ENCODE assay signal across 10 mouse cellular contexts in the genomic region with DNA sequence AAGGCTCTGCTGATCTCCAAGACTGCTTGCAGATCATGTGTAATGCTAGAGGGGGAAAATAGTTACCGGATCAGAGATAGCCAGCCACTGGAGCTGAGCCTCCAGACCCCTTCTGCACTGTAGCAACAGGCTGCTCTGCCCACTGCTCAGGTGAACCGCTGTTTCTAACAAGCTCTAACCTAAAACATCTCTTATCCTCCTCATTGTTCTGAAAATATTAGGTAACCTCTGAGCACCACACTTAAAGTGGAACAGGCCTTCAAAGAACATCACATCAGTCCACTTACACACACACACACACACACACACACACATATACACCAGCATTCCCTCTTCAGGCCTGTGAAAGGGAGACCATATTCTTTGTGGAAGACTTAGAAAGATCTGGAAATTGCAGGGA. TPM values are rescaled to one million over a fixed set of nuclear protein-coding genes. Genes with fewer than 3 reads are reported as not detected.
DNase-seq lines count a peak whose midpoint lies in the region; ATAC-seq and TF ChIP-seq lines count a peak whose summit lies in the region.
"Had no signal": no experiment of that assay in that cellular context is flagged by ENCODE, and none has a peak within 500 bp of the region (broad histone marks: within the 10 kb centered on the region; RNA-seq: fewer than 3 reads in every experiment).

No protein-coding gene starts in this region.

- 89% methylated on average over 2 of the region's 2 CpGs for WGBS in midbrain, embryonic 11.5 days
- 73% methylated on average over 2 of the region's 2 CpGs for WGBS in midbrain, embryonic 15.5 days
- 67% methylated on average over 2 of the region's 2 CpGs for WGBS in liver, embryonic 16.5 days (ENCODE audit: insufficient replicate concordance)
- 88% methylated on average over 2 of the region's 2 CpGs for WGBS in kidney, embryonic 16.5 days

- no peak for TF ChIP-seq CTCF in embryonic fibroblast, embryonic 13.5 days (IDR thresholded peaks at IDR 0.05; ENCODE audit: borderline replicate concordance, insufficient read depth, low read length)

- no peak overlapping the region for H3K27ac ChIP-seq in midbrain, embryonic 11.5 days (ENCODE audit: low read depth, low read length)
- H3K27ac ChIP-seq in midbrain, embryonic 15.5 days = no peak overlapping the region
- H3K27ac ChIP-seq in embryonic fibroblast, embryonic 13.5 days (ENCODE audit: insufficient read depth, low read length) = peak overlapping the region; percentile 95
- 0 out of 2 replicates have a peak overlapping the region, but pooled peaks have one; percentile 22 for H3K27ac ChIP-seq in liver, embryonic 16.5 days (ENCODE audit: low read length)
- no peak overlapping the region for H3K27ac ChIP-seq in kidney, embryonic 16.5 days (ENCODE audit: low read length)
- H3K27ac ChIP-seq: stomach, postnatal 0 days had no signal

- no peaks in the 10 kb centered on the region for H3K9me3 ChIP-seq in midbrain, embryonic 11.5 days (ENCODE audit: control insufficient read depth, low read length)
- H3K9me3 ChIP-seq in midbrain, embryonic 15.5 days = no peaks in the 10 kb centered on the region
- H3K9me3 ChIP-seq in liver, embryonic 16.5 days (replicated peaks; ENCODE audit: control insufficient read depth, low read length) = no peaks in the 10 kb centered on the region
- no peaks in the 10 kb centered on the region for H3K9me3 ChIP-seq in kidney, embryonic 16.5 days (ENCODE audit: low read length)
- H3K9me3 ChIP-seq: G1E had no signal

- H3K4me3 ChIP-seq in midbrain, embryonic 11.5 days (ENCODE audit: low read depth, low read length) = no peak overlapping the region
- no peak overlapping the region for H3K4me3 ChIP-seq in midbrain, embryonic 15.5 days
- H3K4me3 ChIP-seq in embryonic fibroblast, embryonic 13.5 days (ENCODE audit: insufficient read depth, low read length) = no peak overlapping the region
- H3K4me3 ChIP-seq in liver, embryonic 16.5 days (ENCODE audit: low read depth, low read length) = no peak overlapping the region
- H3K4me3 ChIP-seq in kidney, embryonic 16.5 days (ENCODE audit: low read length) = no peak overlapping the region

- no peak overlapping the region for H3K4me2 ChIP-seq in midbrain, embryonic 11.5 days
- no peak overlapping the region for H3K4me2 ChIP-seq in midbrain, embryonic 15.5 days
- peak overlapping the region; percentile 26; the same call in 1 of the 2 replicates for H3K4me2 ChIP-seq in liver, embryonic 16.5 days (ENCODE audit: low read depth, low read length)
- H3K4me2 ChIP-seq in kidney, embryonic 16.5 days (replicated peaks; ENCODE audit: low read depth, low read length) = no peak overlapping the region

- no peak for TF ChIP-seq POLR2A in embryonic fibroblast, embryonic 13.5 days (IDR thresholded peaks at IDR 0.05; ENCODE audit: low read depth, low read length)

- H3K4me1 ChIP-seq in midbrain, embryonic 11.5 days (ENCODE audit: control insufficient read depth, insufficient read depth, low read length) = peaks cover 7% of the 10 kb centered on the region
- peaks cover 22% of the 10 kb centered on the region for H3K4me1 ChIP-seq in midbrain, embryonic 15.5 days
- no peaks in the 10 kb centered on the region for H3K4me1 ChIP-seq in embryonic fibroblast, embryonic 13.5 days (ENCODE audit: control insufficient read depth, insufficient read depth, low read length)
- peaks cover 16% of the 10 kb centered on the region for H3K4me1 ChIP-seq in liver, embryonic 16.5 days (ENCODE audit: control insufficient read depth, low read depth, low read length)
- peaks cover 12% of the 10 kb centered on the region for H3K4me1 ChIP-seq in kidney, embryonic 16.5 days (ENCODE audit: insufficient read depth, low read length)

- H3K27me3 ChIP-seq in midbrain, embryonic 11.5 days (ENCODE audit: control insufficient read depth, insufficient read depth, low read length) = no peaks in the 10 kb centered on the region
- no peaks in the 10 kb centered on the region for H3K27me3 ChIP-seq in midbrain, embryonic 15.5 days (replicated peaks)
- no peaks in the 10 kb centered on the region for H3K27me3 ChIP-seq in liver, embryonic 16.5 days (ENCODE audit: control insufficient read depth, insufficient read depth, low read depth, low read length)
- H3K27me3 ChIP-seq in kidney, embryonic 16.5 days (ENCODE audit: insufficient read depth, low read length) = no peaks in the 10 kb centered on the region

- DNase-seq in cerebellum, adult 9-11 months = peak; percentile 11
- DNase-seq in cerebellum, adult 9-10 months = no peak
- peak; percentile 83 for DNase-seq in midbrain, embryonic 11.5 days (ENCODE audit: low spot score, missing footprints)
- DNase-seq in retina, embryonic 14.5 days (ENCODE audit: low spot score) = no peak

- no peaks in the 10 kb centered on the region for H3K36me3 ChIP-seq in midbrain, embryonic 11.5 days (ENCODE audit: control insufficient read depth, insufficient read depth, low read length)
- no peaks in the 10 kb centered on the region for H3K36me3 ChIP-seq in midbrain, embryonic 15.5 days (replicated peaks)
- H3K36me3 ChIP-seq in liver, embryonic 16.5 days (ENCODE audit: control insufficient read depth, insufficient read depth) = no peaks in the 10 kb centered on the region
- H3K36me3 ChIP-seq in kidney, embryonic 16.5 days (ENCODE audit: insufficient read depth, low read length) = no peaks in the 10 kb centered on the region

- 0 out of 2 replicates have a peak, but pooled peaks have one; percentile 19 for ATAC-seq in midbrain, embryonic 11.5 days (ENCODE audit: low FRiP score)
- ATAC-seq in midbrain, embryonic 15.5 days (replicated peaks) = no peak
- no peak for ATAC-seq in liver, embryonic 16.5 days (ENCODE audit: low read depth)
- no peak for ATAC-seq in kidney, embryonic 16.5 days (ENCODE audit: low FRiP score, low TSS enrichment)

- no peak overlapping the region for H3K9ac ChIP-seq in midbrain, embryonic 11.5 days (ENCODE audit: low read length)
- H3K9ac ChIP-seq in midbrain, embryonic 15.5 days = no peak overlapping the region
- H3K9ac ChIP-seq in liver, embryonic 16.5 days (ENCODE audit: low read depth, low read length) = no peak overlapping the region
- H3K9ac ChIP-seq in kidney, embryonic 16.5 days (replicated peaks; ENCODE audit: low read length) = no peak overlapping the region

RNA-seq across cellular contexts. Expression of a gene that starts 2.7 kb away (rescaled TPM):
- polyA plus RNA-seq in midbrain, embryonic 11.5 days (2014; fragmentation: Nextera tagmentation; extraction: Ambion mirVana) = 49.4 and 52.9 TPM in 2 replicates
- polyA plus RNA-seq in midbrain, embryonic 15.5 days (2015; fragmentation: Nextera tagmentation; extraction: Ambion mirVana) = 49.6 and 52.3 TPM in 2 replicates
- polyA plus RNA-seq in embryonic fibroblast, embryonic 13.5 days (2011; ENCODE audit: insufficient read length, low read depth, missing spikeins) = 21.1 and 26.4 TPM in 2 replicates
- polyA plus RNA-seq in liver, embryonic 16.5 days (2015; fragmentation: Nextera tagmentation; extraction: Ambion mirVana) = 16.1 and 17.3 TPM in 2 replicates
- polyA plus RNA-seq in kidney, embryonic 16.5 days (2015; fragmentation: Nextera tagmentation; extraction: Ambion mirVana) = 48.4 and 50.1 TPM in 2 replicates

Comparison
In these comparisons a context has a peak if more than half of its experiments do, and no peak if none do; other contexts are left out.
1. DNase-seq: peak in cerebellum, adult 9-11 months (single experiment) and midbrain, embryonic 11.5 days (single experiment); none in cerebellum, adult 9-10 months (single experiment) and retina, embryonic 14.5 days (single experiment).
2. H3K27ac ChIP-seq: peak in embryonic fibroblast, embryonic 13.5 days (single experiment) and liver, embryonic 16.5 days (single experiment); none in midbrain, embryonic 11.5 days (single experiment), midbrain, embryonic 15.5 days (single experiment) and kidney, embryonic 16.5 days (single experiment).